Mouse (Mus musculus): ENCODE measurements around the gene Sfxn5.

- no peak for TF ChIP-seq CTCF (IDR thresholded peaks at IDR 0.05; ENCODE audit: low read depth)
- no peak for TF ChIP-seq EP300 (IDR thresholded peaks at IDR 0.05; ENCODE audit: low read depth)
Observed at GRCm38 (mm10) chr6:85366387-85366786, 33.2 kb upstream of the Sfxn5 start.

Data from liver, embryonic 14.5 days (tissue).